Mouse (Mus musculus): ENCODE data around the gene Sult1d1.

DNA sequence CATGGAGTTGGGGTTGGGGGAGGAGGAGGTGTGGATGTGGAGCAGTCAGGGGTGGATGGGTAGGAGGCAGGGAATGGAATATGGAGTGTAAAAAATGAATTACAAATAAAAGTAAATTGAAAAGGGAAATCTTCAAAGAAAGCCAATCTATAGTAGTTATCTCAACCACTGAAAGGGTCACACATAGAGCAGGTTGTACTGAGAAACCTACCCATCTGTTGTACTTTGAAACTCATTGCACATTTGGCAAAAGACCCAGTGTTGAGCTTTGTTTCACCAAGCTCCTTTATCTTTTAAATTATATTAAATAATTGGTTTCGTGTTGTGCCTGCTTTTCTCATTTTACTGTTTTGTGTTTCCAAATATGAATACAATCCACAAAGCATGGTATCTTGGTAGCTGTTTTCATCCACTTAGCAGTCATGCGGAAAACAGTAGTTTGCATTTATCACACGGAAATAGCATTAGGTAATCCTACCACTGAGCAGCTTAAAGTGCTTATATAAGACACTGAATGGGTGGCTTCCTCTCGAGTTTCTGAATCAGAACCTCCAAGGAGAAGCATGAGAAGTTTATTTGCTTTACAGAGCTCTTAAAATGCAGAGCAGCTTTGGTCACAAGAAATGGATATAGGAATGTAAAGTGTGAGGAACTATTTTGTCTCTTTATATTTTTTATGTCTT is 62.9 kb downstream of the Sult1d1 start:
- TF ChIP-seq EP300 (IDR thresholded peaks at IDR 0.05; ENCODE audit: insufficient read depth, low read depth, low read length) (no peak), POLR2A (IDR thresholded peaks at IDR 0.05; ENCODE audit: insufficient read depth, low read length) (no peak)
